Mouse (Mus musculus) kidney, adult 2 months (tissue): ENCODE measurements around the gene Atg4b.

Source experiments
- CTCF ChIP-seq: fragments of 200-500 bp; conservative IDR thresholded peaks from 2 replicates; pipeline ENCODE4 v1.5.1; 2011; ENCODE audit warnings: low read depth, mild to moderate bottlenecking, control low read depth, low read length, moderate library complexity, mixed read lengths; ENCODE audit not compliant: insufficient read depth, insufficient read length
- POLR2A ChIP-seq: fragments of 200-500 bp; IDR thresholded peaks from one replicate; pipeline ENCODE4 v1.6.1; 2011; ENCODE audit warnings: low read depth, low read length, control low read depth

DNA sequence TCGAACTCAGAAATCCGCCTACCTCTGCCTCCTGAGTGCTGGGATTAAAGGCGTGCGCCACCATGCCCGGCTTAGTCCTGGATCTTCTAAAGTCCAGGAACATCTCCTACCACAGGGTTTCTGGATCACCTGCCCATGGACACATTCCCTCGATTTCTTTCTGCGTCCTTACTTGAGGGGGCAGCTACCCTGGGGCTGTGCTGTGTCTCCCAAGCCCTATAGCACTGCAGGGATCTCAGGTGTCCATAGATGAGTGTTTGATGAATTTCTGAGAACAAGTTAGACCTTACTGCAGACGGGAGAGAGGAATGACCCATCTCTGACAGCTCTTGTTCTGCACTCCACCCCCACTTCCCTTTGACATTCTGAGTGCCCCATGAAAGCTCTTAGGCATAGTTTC is 86.0 kb downstream of the Atg4b start:
- TF ChIP-seq CTCF (no peak), POLR2A (no peak)
